Mouse (Mus musculus) ES-Bruce4 (cell line): ENCODE results near the gene Pofut2. TPM values are rescaled to one million over a fixed set of nuclear protein-coding genes. Genes with fewer than 3 reads are reported as not detected.
A peak's percentile ranks its signal among the peaks of the same experiment; 100 is the strongest.

ENCODE experiments used
- H3K27ac ChIP-seq: 2 replicates; pipeline ENCODE4 v1.5.1; 2012; ENCODE audit warnings: low read length, inconsistent platforms; ENCODE audit not compliant: insufficient read depth
- H3K27me3 ChIP-seq: 2 replicates; pipeline ENCODE4 v1.6.1; 2012; ENCODE audit warnings: mild to moderate bottlenecking, low read length, inconsistent platforms; ENCODE audit not compliant: control insufficient read depth, poor library complexity, insufficient read depth, severe bottlenecking
- H3K36me3 ChIP-seq: 2 replicates; pipeline ENCODE4 v1.6.1; 2012; ENCODE audit warnings: inconsistent platforms, mild to moderate bottlenecking, low read length, moderate library complexity; ENCODE audit not compliant: control insufficient read depth, poor library complexity, insufficient read depth, severe bottlenecking
- H3K4me1 ChIP-seq: one replicate; pipeline ENCODE4 v1.8.1; 2011; ENCODE audit warnings: low read length; ENCODE audit not compliant: control insufficient read depth, insufficient read depth
- H3K4me3 ChIP-seq: 2 replicates; pipeline ENCODE4 v1.5.1; 2011; ENCODE audit warnings: low read depth, mild to moderate bottlenecking, low read length
- H3K9ac ChIP-seq: 2 replicates; pipeline ENCODE4 v1.6.1; 2012; ENCODE audit warnings: low read depth, mild to moderate bottlenecking, inconsistent platforms; ENCODE audit not compliant: poor library complexity, severe bottlenecking
- H3K9me3 ChIP-seq: replicated peaks from 2 replicates; pipeline ENCODE4 v1.6.1; 2012; ENCODE audit warnings: mild to moderate bottlenecking, low read length, inconsistent platforms; ENCODE audit not compliant: control insufficient read depth, poor library complexity, insufficient read depth, severe bottlenecking
- CTCF ChIP-seq: IDR thresholded peaks from one replicate; pipeline ENCODE4 v1.8.1; 2011; ENCODE audit warnings: low read depth, low read length
- EP300 ChIP-seq: IDR thresholded peaks from 2 replicates; pipeline ENCODE4 v1.6.1; 2011; ENCODE audit warnings: low read depth, low read length; ENCODE audit not compliant: insufficient read depth
- POLR2A ChIP-seq: IDR thresholded peaks from one replicate; pipeline ENCODE4 v1.8.1; 2011; ENCODE audit warnings: low read length; ENCODE audit not compliant: insufficient read depth
- polyA plus RNA-seq: library from polyadenylated mRNA; stranded (reverse); fragments of >200 nt; gene quantifications from 2 replicates; pipeline ENCODE4 v1.2.4, GENCODE M21; 2011; ENCODE audit warnings: low read depth; ENCODE audit not compliant: missing spikeins, insufficient read depth, insufficient read length

Pofut2 gene
- polyA plus RNA-seq, 1 experiment: 30.5 TPM

DNA sequence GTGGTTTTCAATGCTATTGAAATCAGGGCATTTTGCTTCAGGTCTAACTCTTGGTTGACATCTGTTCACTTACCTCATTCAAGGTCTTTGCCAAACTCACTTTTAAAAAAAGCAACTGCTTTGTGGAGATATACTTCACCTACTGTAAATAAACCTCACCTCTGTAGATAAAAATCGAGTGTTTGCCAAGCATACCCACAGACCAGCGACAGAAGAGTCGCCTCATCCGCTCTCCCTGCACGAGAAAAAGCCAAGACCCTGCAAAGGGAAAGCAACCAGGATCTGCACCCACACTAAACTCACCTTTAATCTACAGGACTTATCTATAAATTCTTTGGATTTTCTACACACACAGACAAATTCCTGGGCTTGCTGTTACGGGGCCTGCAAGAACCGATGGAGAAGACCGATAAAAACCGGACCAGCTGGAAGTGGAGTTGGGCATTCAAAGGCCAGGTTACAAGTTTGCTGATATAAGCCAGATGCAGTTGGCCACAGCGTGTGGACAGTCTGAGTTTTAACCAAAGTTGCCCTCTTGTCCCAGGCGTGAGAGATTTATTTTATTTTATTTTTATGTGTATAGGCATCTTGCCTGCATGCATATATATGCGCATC, 39.5 kb upstream of the Pofut2 start:
- no peaks in the 10 kb centered on the region for H3K4me1 ChIP-seq
- no peak overlapping the region for H3K27ac ChIP-seq
- no peaks in the 10 kb centered on the region for H3K27me3 ChIP-seq
- no peaks in the 10 kb centered on the region for H3K9me3 ChIP-seq
- H3K36me3 ChIP-seq: no peaks in the 10 kb centered on the region
- no peak overlapping the region for H3K4me3 ChIP-seq
- TF ChIP-seq EP300: no peak
- no peak for TF ChIP-seq CTCF
- TF ChIP-seq POLR2A: no peak
- no peak overlapping the region for H3K9ac ChIP-seq

DNA sequence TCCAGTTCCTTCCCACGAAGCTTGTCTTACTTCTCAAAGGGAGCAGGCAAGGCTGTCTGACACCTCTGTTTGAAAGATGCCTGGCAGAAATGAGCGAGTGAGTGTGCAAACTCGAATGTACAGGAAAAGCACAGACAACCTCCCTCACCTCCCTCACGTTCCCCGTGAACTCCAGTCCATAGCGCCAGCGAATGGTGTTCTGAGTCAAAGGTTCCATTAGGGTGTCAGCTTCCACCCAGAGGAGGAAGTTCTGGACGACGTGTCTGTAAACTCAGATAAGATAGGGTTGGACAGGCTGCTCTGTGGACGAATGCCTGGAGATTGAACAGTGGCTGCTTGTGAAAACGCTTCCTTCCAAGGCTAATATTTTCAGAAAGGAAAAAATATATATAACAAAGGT, 37.9 kb upstream of the Pofut2 start:
- no peaks in the 10 kb centered on the region for H3K9me3 ChIP-seq
- H3K4me3 ChIP-seq: no peak overlapping the region
- H3K27ac ChIP-seq: no peak overlapping the region
- no peaks in the 10 kb centered on the region for H3K27me3 ChIP-seq
- H3K36me3 ChIP-seq: no peaks in the 10 kb centered on the region
- no peak overlapping the region for H3K9ac ChIP-seq
- no peak for TF ChIP-seq CTCF
- no peak for TF ChIP-seq EP300
- no peak for TF ChIP-seq POLR2A
- H3K4me1 ChIP-seq: peaks cover 5% of the 10 kb centered on the region

DNA sequence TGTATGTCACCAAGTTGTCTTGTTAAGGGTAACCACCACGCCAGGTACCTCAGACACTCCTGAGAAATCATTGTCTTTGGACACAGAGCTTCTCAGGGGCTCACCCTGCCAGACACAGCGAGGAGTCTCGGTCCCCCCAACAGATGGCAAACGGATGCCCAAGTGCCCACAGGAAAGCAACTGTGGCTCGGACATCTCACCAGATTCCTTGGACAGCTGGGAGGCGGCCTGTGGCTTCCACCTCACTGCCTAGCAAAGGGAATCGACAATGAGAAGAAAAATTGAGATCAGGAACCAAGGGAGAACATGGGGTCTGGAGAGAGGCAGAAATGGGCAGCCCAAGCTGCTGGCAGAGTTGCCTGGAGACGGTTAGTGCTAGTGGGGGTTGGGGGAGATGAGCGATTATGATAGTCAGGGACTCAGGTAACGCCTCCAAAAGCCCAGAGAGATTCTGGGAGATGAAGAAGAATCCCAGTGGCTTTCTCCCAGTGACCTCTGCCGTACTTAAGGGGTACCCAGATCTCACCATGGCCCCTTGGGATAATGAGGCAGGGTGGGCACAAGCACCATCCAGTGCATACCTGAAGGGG, 36.0 kb upstream of the Pofut2 start:
- no peak for TF ChIP-seq CTCF

DNA sequence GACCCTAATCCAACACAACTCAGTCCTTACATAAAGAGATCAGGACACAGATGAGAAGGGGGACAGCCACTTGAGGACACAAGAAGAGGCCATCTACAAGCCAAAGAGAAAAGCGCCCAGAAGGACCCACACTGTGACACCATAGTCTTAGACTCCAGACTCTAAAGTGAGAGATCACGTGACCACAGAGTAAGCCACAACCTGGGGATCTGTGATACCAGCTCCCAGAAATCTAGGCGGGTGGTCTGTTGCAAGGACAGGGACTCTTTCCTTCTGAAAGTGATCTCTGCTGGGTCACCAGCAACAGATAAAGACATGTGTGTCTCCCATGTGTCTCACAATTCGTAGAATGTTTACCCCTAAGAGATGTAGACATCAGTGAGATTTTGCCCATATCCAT, 34.6 kb upstream of the Pofut2 start:
- no peaks in the 10 kb centered on the region for H3K27me3 ChIP-seq
- no peak overlapping the region for H3K9ac ChIP-seq
- no peaks in the 10 kb centered on the region for H3K36me3 ChIP-seq
- TF ChIP-seq POLR2A: no peak
- TF ChIP-seq CTCF: no peak
- H3K27ac ChIP-seq: no peak overlapping the region
- H3K4me1 ChIP-seq: peaks cover 12% of the 10 kb centered on the region
- H3K9me3 ChIP-seq: no peaks in the 10 kb centered on the region
- H3K4me3 ChIP-seq: no peak overlapping the region

More for the DNA sequence above, 36.0 kb upstream of the Pofut2 start:
- Histone ChIP-seq H3K27me3 (no peaks in the 10 kb centered on the region), H3K36me3 (no peaks in the 10 kb centered on the region), H3K4me1 (peaks cover 7% of the 10 kb centered on the region), H3K27ac (no peak overlapping the region), H3K4me3 (no peak overlapping the region), H3K9ac (no peak overlapping the region), H3K9me3 (no peaks in the 10 kb centered on the region)

DNA sequence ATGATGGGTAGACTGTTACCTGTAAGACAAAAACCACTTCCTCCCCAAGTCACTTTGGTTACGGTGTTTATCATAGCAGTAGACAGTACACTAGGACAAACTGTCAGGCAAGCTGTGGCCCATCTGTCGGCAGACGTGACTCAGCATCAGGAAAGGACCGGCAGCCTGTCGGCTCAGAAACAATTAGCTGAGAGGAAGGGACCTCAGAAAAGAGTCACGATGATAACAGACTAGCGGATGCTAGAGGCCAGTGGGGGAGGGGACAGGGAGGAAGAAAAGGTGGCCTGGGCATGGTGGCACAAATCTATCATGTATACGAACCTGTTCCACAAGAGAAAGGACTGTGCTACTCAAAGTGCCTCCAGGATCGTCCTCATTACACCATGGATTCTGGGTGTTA, 33.6 kb upstream of the Pofut2 start:
- H3K4me1 ChIP-seq: peaks cover 12% of the 10 kb centered on the region
- no peaks in the 10 kb centered on the region for H3K27me3 ChIP-seq
- TF ChIP-seq CTCF: no peak
- TF ChIP-seq EP300: peak; percentile 84
- no peak for TF ChIP-seq POLR2A
- no peak overlapping the region for H3K27ac ChIP-seq
- H3K9me3 ChIP-seq: no peaks in the 10 kb centered on the region
- no peak overlapping the region for H3K9ac ChIP-seq
- H3K4me3 ChIP-seq: no peak overlapping the region
- H3K36me3 ChIP-seq: no peaks in the 10 kb centered on the region

DNA sequence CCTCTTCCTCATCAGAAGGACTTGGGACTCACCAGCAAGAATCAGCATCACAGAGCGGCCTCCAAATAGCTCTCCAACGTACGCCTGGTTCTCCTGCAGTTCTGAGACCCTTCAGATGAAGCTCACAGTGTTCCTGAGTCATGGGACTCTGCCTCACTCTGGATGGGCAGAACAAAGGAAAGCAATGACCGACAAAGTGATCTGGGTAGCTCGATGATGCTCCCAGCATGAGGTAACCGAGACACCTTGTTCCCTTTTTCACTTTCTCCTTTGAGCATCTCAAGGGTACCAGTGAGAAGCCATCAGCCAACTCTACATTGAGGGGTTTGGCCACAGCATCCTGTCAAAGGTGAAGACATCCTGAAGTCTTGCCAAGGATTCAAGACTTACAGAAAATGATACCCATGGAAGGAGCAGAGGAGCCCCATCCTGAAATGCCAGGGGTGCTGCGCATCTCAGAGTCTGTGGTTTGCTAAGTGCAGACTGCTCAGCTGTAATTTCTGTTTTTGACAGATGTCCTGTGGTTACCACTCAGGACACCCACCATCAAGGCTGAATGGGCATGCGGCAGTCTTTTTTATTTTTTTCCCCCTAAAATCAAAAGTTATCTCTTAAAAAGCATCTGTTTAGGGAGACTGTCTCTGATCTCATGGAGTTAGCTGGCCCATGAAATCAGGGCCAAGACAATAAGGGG, 32.9 kb upstream of the Pofut2 start:
- Histone ChIP-seq H3K9me3 (no peaks in the 10 kb centered on the region), H3K9ac (no peak overlapping the region), H3K36me3 (no peaks in the 10 kb centered on the region), H3K4me3 (no peak overlapping the region), H3K27ac (no peak overlapping the region), H3K27me3 (no peaks in the 10 kb centered on the region), H3K4me1 (peaks cover 12% of the 10 kb centered on the region)
- TF ChIP-seq POLR2A: no peak
- TF ChIP-seq EP300: no peak
- TF ChIP-seq CTCF: no peak
